20 mouse cellular contexts compared by ENCODE assay signal in genomic region chr12:5943346-5943925, GRCm38 (mm10).
A peak's percentile ranks its signal among the peaks of the same experiment; 100 is the strongest.
DNase-seq lines count a peak whose midpoint lies in the region; ATAC-seq lines count a peak whose summit lies in the region.
"Had no signal": no experiment of that assay in that cellular context is flagged by ENCODE, and none has a peak within 500 bp of the region (broad histone marks: within the 10 kb centered on the region; RNA-seq: fewer than 3 reads in every experiment).

No protein-coding gene starts in this region.

- no peaks in the 10 kb centered on the region for H3K4me1 ChIP-seq in hindbrain, embryonic 16.5 days (ENCODE audit: control insufficient read depth, insufficient read depth, low read depth, low read length)
- no peaks in the 10 kb centered on the region for H3K4me1 ChIP-seq in hindbrain, embryonic 11.5 days (replicated peaks; ENCODE audit: control insufficient read depth, insufficient read depth, low read length)
- H3K4me1 ChIP-seq in neural tube, embryonic 14.5 days (ENCODE audit: control insufficient read depth, insufficient read depth, low read length): no peaks in the 10 kb centered on the region
- H3K4me1 ChIP-seq: embryonic facial prominence, embryonic 12.5 days; heart, embryonic 13.5 days; hindbrain, embryonic 13.5 days had no signal

- H3K4me3 ChIP-seq in hindbrain, embryonic 16.5 days (ENCODE audit: low read length): no peak overlapping the region
- no peak overlapping the region for H3K4me3 ChIP-seq in hindbrain, embryonic 11.5 days (ENCODE audit: low read depth, low read length)
- no peak overlapping the region for H3K4me3 ChIP-seq in neural tube, embryonic 14.5 days (ENCODE audit: low read depth, low read length)
- H3K4me3 ChIP-seq: embryonic facial prominence, embryonic 12.5 days; heart, embryonic 13.5 days; hindbrain, embryonic 13.5 days had no signal

- H3K36me3 ChIP-seq in hindbrain, embryonic 16.5 days (ENCODE audit: control insufficient read depth, insufficient read depth, low read length): no peaks in the 10 kb centered on the region
- no peaks in the 10 kb centered on the region for H3K36me3 ChIP-seq in hindbrain, embryonic 11.5 days (ENCODE audit: control insufficient read depth, insufficient read depth, low read length)
- H3K36me3 ChIP-seq in neural tube, embryonic 14.5 days (ENCODE audit: control insufficient read depth, insufficient read depth, low read length): no peaks in the 10 kb centered on the region
- H3K36me3 ChIP-seq: embryonic facial prominence, embryonic 12.5 days; G1E; heart, embryonic 13.5 days; hindbrain, embryonic 13.5 days had no signal

- no peak overlapping the region for H3K27ac ChIP-seq in hindbrain, embryonic 16.5 days (ENCODE audit: low read depth, low read length)
- H3K27ac ChIP-seq in hindbrain, embryonic 11.5 days (ENCODE audit: low read depth, low read length): no peak overlapping the region
- H3K27ac ChIP-seq in neural tube, embryonic 14.5 days (ENCODE audit: low read depth, low read length): no peak overlapping the region
- H3K27ac ChIP-seq: embryonic facial prominence, embryonic 12.5 days; heart, embryonic 13.5 days; hindbrain, embryonic 13.5 days had no signal

- DNase-seq in adrenal gland, adult 2 months: peak; percentile 7
- no peak for DNase-seq in adrenal gland, adult 8-10 months
- no peak for DNase-seq in hindbrain, embryonic 11.5 days (ENCODE audit: low spot score)
- DNase-seq in neural tube, embryonic 10.5 days (ENCODE audit: extremely low spot score, low spot score): no peak
- DNase-seq in brain, adult 2 months (ENCODE audit: low read depth, low spot score): peak; percentile 68
- DNase-seq: adrenal gland, postnatal 14 days; B cell, adult 2 months; cerebellum, adult 18-20 months; embryo, embryonic 11 days; gastrocnemius, postnatal 36 days; heart, adult 11 months; heart, postnatal 36 days had no signal

- WGBS in hindbrain, embryonic 16.5 days: 75% methylated on average over 11 of the region's 11 CpGs
- WGBS in hindbrain, embryonic 11.5 days: 94% methylated on average over 11 of the region's 11 CpGs
- WGBS in neural tube, embryonic 14.5 days: 50% methylated on average over 11 of the region's 11 CpGs

- no peak overlapping the region for H3K9ac ChIP-seq in hindbrain, embryonic 16.5 days (ENCODE audit: low read depth, low read length)
- no peak overlapping the region for H3K9ac ChIP-seq in hindbrain, embryonic 11.5 days (ENCODE audit: low read depth, low read length)
- no peak overlapping the region for H3K9ac ChIP-seq in neural tube, embryonic 14.5 days (replicated peaks; ENCODE audit: low read depth, low read length)
- H3K9ac ChIP-seq: embryonic facial prominence, embryonic 12.5 days; heart, embryonic 13.5 days; hindbrain, embryonic 13.5 days had no signal

- H3K4me2 ChIP-seq in hindbrain, embryonic 16.5 days (ENCODE audit: low read length): no peak overlapping the region; the same call in 1 of the 2 replicates
- no peak overlapping the region for H3K4me2 ChIP-seq in hindbrain, embryonic 11.5 days (replicated peaks; ENCODE audit: low read depth, low read length)
- H3K4me2 ChIP-seq in neural tube, embryonic 14.5 days (ENCODE audit: low read depth, low read length): no peak overlapping the region
- H3K4me2 ChIP-seq: embryonic facial prominence, embryonic 12.5 days; heart, embryonic 13.5 days; hindbrain, embryonic 13.5 days had no signal

- ATAC-seq in hindbrain, embryonic 16.5 days: peak; percentile 54; the same call in 1 of the 2 replicates
- ATAC-seq in hindbrain, embryonic 11.5 days (ENCODE audit: low FRiP score): no peak
- peak; percentile 70 for ATAC-seq in neural tube, embryonic 14.5 days (ENCODE audit: low read depth)
- ATAC-seq: CD4-positive, CD25-positive, alpha-beta regulatory T cell, adult 4 months; forebrain, embryonic 16.5 days had no signal

- H3K9me3 ChIP-seq in hindbrain, embryonic 16.5 days (ENCODE audit: control insufficient read depth, low read length): no peaks in the 10 kb centered on the region
- no peaks in the 10 kb centered on the region for H3K9me3 ChIP-seq in hindbrain, embryonic 11.5 days (ENCODE audit: control insufficient read depth, low read length)
- no peaks in the 10 kb centered on the region for H3K9me3 ChIP-seq in neural tube, embryonic 14.5 days (ENCODE audit: control insufficient read depth, low read length)
- H3K9me3 ChIP-seq: embryonic facial prominence, embryonic 12.5 days; G1E; heart, embryonic 13.5 days; hindbrain, embryonic 13.5 days had no signal

- no peaks in the 10 kb centered on the region for H3K27me3 ChIP-seq in hindbrain, embryonic 16.5 days (replicated peaks; ENCODE audit: control insufficient read depth, insufficient read depth, low read length)
- H3K27me3 ChIP-seq in hindbrain, embryonic 11.5 days (ENCODE audit: control insufficient read depth, insufficient read depth, low read length): no peaks in the 10 kb centered on the region
- no peaks in the 10 kb centered on the region for H3K27me3 ChIP-seq in neural tube, embryonic 14.5 days (ENCODE audit: control insufficient read depth, insufficient read depth, low read length)
- H3K27me3 ChIP-seq: embryonic facial prominence, embryonic 12.5 days; heart, embryonic 13.5 days; hindbrain, embryonic 13.5 days had no signal

Comparison
In these comparisons a context has a peak if more than half of its experiments do, and no peak if none do; other contexts are left out.
1. DNase-seq: peak in adrenal gland, adult 2 months (single experiment) and brain, adult 2 months (single experiment); none in adrenal gland, adult 8-10 months (single experiment), hindbrain, embryonic 11.5 days (single experiment) and neural tube, embryonic 10.5 days (single experiment).